Mouse (Mus musculus) lung, postnatal 0 days (tissue): ENCODE data around the gene Resp18. TPM values are rescaled to one million over a fixed set of nuclear protein-coding genes. Genes with fewer than 3 reads are reported as not detected.

ENCODE experiments used
- ATAC-seq: fragments of 200-750 bp; cut with Nextera tagmentation; 2 replicates; pipeline ENCODE4 v1.8.0; 2017; ENCODE audit warnings: moderate library complexity
- DNase-seq: peaks from one replicate; pipeline ENCODE4 v3.0.0-alpha.2; 2016; ENCODE audit warnings: low spot score
- H3K27ac ChIP-seq: fragments of 300-500 bp; sonication (generic); 2 replicates; pipeline ENCODE4 v1.5.1; 2014; ENCODE audit warnings: antibody characterized with exemption, mild to moderate bottlenecking, low read length, mixed read lengths
- H3K27me3 ChIP-seq: fragments of 300-500 bp; sonication (generic); replicated peaks from 2 replicates; pipeline ENCODE4 v1.6.1; 2014; ENCODE audit warnings: low read length, mixed read lengths; ENCODE audit not compliant: insufficient read depth
- H3K36me3 ChIP-seq: fragments of 300-500 bp; sonication (generic); 2 replicates; pipeline ENCODE4 v1.6.1; 2014; ENCODE audit warnings: low read length, mixed read lengths; ENCODE audit not compliant: insufficient read depth
- H3K4me1 ChIP-seq: fragments of 300-500 bp; sonication (generic); 2 replicates; pipeline ENCODE4 v1.6.1; 2014; ENCODE audit warnings: antibody characterized with exemption, low read depth, low read length, mixed read lengths; ENCODE audit not compliant: insufficient read depth
- H3K4me2 ChIP-seq: fragments of 300-500 bp; sonication (generic); replicated peaks from 2 replicates; pipeline ENCODE4 v1.6.1; 2014; ENCODE audit warnings: low read depth, mild to moderate bottlenecking, low read length, moderate library complexity, mixed read lengths
- H3K4me3 ChIP-seq: fragments of 300-500 bp; sonication (generic); 2 replicates; pipeline ENCODE4 v1.5.1; 2014; ENCODE audit warnings: low read depth, low read length
- H3K9ac ChIP-seq: fragments of 300-500 bp; sonication (generic); replicated peaks from 2 replicates; pipeline ENCODE4 v1.6.1; 2014; ENCODE audit warnings: low read depth, mild to moderate bottlenecking
- H3K9me3 ChIP-seq: fragments of 300-500 bp; sonication (generic); 2 replicates; pipeline ENCODE4 v1.6.1; 2016; ENCODE audit warnings: low read length, mixed read lengths
- CTCF ChIP-seq: IDR thresholded peaks from 2 replicates; pipeline ENCODE4 v1.5.1; 2016; ENCODE audit warnings: antibody characterized with exemption, mild to moderate bottlenecking
- EP300 ChIP-seq: IDR thresholded peaks from 2 replicates; pipeline ENCODE4 v1.6.1; 2016; ENCODE audit warnings: antibody characterized with exemption, mild to moderate bottlenecking, control low read depth
- WGBS: fragments of 180-500 bp; shearing (Covaris S2); extraction: QIAGEN DNeasy Blood & Tissue Kit; methylation state at CpG from one replicate; pipeline ENCODE4 v1.1.7; 2014; 5-methylcytosine and 5-hydroxymethylcytosine counted together
- polyA plus RNA-seq: library from polyadenylated mRNA; unstranded; fragments of >200 nt; fragmentation: Nextera tagmentation; extraction: Ambion mirVana; gene quantifications from 2 replicates; pipeline ENCODE4 v1.2.1, GENCODE M21; 2015

Resp18 gene
- polyA plus RNA-seq, 1 experiment from 2014 or later: 1.8 TPM

DNA sequence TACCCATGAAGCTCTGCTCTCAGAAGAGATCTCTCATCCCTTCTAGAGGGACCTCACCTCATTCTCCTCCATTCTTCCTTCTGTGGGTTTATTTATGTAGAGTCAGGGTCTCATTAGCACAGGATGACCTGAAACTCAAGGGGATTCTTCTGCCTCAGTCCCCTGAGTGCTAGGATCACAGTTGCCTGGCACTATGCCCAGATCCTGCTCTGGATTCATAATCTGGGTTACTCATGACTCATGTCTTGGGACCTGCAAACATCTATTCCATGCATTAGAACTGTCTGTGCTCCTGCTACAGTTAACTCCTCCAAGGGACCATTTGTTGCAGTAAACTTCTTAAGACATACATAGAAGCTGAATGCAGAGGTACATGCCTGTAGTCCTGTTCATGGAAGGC is 16.9 kb downstream of the Resp18 start:
- H3K27me3 ChIP-seq: peaks cover 15% of the 10 kb centered on the region
- H3K27ac ChIP-seq: no peak overlapping the region
- DNase-seq (no peak), ATAC-seq (no peak)
- no peak overlapping the region for H3K9ac ChIP-seq
- H3K9me3 ChIP-seq: no peaks in the 10 kb centered on the region
- no peak for TF ChIP-seq CTCF
- no peak for TF ChIP-seq EP300
- H3K4me3 ChIP-seq: no peak overlapping the region
- no peaks in the 10 kb centered on the region for H3K36me3 ChIP-seq
- H3K4me2 ChIP-seq: no peak overlapping the region
- H3K4me1 ChIP-seq: no peaks in the 10 kb centered on the region

DNA sequence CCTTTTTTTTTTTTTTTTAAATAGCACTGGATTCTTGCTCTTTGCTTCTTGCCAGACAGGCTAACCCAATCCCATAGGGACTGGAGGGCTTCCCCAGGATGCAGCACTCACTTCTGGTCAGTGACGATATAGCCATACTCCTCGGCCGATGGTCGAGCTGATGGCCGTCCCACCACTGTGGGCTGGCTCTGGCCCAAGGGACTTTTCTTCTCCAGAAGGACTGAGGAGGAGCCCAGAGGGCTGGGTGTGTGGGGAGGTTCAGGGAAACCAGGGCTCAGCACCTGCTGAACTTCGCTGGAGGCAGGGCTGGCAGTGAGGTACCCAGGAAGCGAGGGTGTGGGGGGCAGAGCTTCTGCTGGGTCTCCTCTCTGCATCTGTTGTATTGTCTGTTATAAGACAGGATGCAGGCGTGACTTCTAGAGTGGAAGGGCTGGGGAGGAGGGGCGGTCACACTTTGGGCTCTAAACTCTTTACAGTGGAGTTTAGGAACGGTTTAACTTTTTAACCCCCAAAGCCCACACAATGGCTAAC is 22.6 kb downstream of the Resp18 start:
- Histone ChIP-seq H3K9ac (no peak overlapping the region), H3K4me1 (no peaks in the 10 kb centered on the region), H3K36me3 (no peaks in the 10 kb centered on the region), H3K4me3 (no peak overlapping the region), H3K4me2 (no peak overlapping the region), H3K27ac (no peak overlapping the region), H3K9me3 (no peaks in the 10 kb centered on the region), H3K27me3 (no peaks in the 10 kb centered on the region)
- no peak for DNase-seq
- ATAC-seq: no peak
- 49% methylated on average over 10 of the region's 10 CpGs for whole genome bisulfite sequencing
- no peak for TF ChIP-seq EP300
- TF ChIP-seq CTCF: no peak

DNA sequence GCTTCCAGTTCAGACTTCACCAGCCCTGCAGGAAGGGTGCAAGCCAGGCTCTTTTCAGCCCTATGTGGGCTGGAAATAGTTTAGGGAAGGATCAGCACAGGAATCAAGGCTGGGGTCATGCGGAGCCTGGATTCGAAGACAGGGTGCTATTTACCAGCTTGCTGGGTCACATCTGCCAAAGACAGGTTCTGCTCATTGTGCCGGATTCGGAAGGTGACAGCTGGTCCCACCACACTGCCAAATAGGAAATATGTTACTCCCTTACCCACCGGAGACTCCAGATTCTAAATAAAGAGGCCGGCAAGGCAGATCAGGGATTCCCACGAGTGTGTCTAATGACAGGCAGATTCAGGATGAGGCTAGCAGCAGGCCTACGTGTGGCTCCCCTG is 23.6 kb downstream of the Resp18 start:
- Histone ChIP-seq H3K9ac (no peak overlapping the region), H3K4me3 (no peak overlapping the region), H3K36me3 (no peaks in the 10 kb centered on the region), H3K4me2 (no peak overlapping the region), H3K27ac (no peak overlapping the region), H3K4me1 (no peaks in the 10 kb centered on the region), H3K27me3 (no peaks in the 10 kb centered on the region), H3K9me3 (no peaks in the 10 kb centered on the region)
- TF ChIP-seq EP300 (no peak), CTCF (no peak)
- 65% methylated on average over 8 of the region's 8 CpGs for WGBS
- DNase-seq: no peak
- no peak for ATAC-seq

DNA sequence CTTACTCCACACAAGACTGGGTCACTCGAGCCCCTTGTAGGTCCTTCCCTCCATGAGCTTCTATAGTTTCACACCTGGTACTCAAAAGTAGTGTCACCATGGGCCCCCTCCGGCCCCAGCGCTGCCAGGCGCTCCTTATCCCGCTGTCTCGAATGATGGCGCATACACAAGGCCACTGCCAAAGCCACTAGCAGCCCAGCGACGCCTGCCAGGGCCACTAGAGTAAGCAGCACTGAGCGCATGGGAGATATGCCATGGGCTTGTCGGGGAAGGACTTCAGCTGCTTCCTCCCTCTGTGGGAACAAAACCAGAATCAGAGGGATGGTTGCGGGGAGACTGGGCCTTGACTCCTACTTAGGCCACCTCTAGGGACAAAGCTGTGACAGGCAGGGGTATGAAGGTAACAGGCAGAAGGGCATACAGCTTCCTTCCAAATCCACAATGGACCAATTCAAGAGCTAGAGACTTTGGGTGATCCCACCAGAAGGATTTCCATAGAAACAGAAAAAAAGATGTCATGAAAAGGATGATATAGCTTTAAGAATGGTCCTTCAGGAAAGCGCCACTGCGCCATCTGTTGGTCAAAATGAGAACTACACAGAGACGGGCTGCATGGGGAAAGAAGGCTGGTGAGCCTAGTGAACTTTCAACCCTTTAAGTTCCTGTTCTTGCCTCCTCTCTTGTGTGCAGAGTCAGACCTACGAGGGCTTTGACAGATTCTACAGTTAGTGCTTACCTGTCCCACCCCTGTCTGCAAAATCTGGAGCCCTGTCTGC is 24.2 kb downstream of the Resp18 start:
- Histone ChIP-seq H3K27ac (no peak overlapping the region), H3K27me3 (no peaks in the 10 kb centered on the region), H3K4me1 (no peaks in the 10 kb centered on the region), H3K9me3 (no peaks in the 10 kb centered on the region), H3K36me3 (no peaks in the 10 kb centered on the region), H3K4me3 (no peak overlapping the region), H3K4me2 (no peak overlapping the region), H3K9ac (no peak overlapping the region)
- 59% methylated on average over 16 of the region's 16 CpGs for WGBS
- ATAC-seq (no peak), DNase-seq (peak; percentile 63)
- TF ChIP-seq CTCF (peak; percentile 93), EP300 (no peak)

DNA sequence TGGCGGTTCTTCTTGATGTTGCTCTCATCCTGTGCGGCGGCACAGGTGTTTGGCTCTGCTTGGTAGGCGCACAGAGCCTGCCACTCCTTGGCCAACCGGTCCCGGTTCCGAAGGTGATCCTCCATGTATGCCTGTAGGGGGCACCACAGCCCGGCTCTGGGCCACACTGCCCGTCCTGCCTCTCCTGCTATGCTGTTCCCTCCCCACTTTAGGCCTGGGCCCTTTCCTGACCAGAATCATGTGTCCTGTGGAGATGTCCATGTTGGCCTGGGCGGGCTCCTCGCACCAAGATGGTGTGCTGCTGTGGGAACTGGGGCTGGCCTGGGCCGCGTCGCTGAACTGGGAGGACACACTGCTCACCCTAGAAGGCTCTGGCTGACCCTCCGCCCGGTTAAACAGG is 25.2 kb downstream of the Resp18 start:
- TF ChIP-seq EP300 (no peak), CTCF (peak; percentile 14; the same call in 1 of the 2 replicates)
- no peaks in the 10 kb centered on the region for H3K27me3 ChIP-seq
- DNase-seq (no peak), ATAC-seq (no peak)
- H3K27ac ChIP-seq: no peak overlapping the region
- H3K4me3 ChIP-seq: no peak overlapping the region
- H3K4me2 ChIP-seq: no peak overlapping the region
- no peaks in the 10 kb centered on the region for H3K9me3 ChIP-seq
- 74% methylated on average over 16 of the region's 16 CpGs for WGBS
- 0 out of 2 replicates have a peak, but pooled peaks cover 5% of the 10 kb centered on the region for H3K4me1 ChIP-seq
- no peaks in the 10 kb centered on the region for H3K36me3 ChIP-seq
- H3K9ac ChIP-seq: no peak overlapping the region

DNA sequence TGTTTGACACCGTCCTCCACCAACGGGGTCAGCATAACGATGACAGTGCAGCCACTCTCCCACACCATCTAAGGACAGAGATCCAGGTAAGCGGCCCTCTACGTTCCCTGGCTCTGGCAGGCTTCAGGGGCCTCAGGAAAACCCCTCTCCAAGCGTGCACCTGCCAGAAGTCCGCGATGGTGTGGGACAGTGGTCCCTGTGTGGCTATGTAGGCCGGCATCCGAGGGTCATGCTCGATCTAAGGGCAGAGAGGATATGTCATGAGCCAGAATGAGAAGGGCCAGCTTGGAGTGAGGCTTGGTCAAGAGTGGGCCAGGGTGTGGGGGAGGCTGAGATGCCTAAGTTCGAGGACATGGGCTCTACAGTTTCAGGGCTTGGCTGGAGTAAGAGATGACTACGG is 25.9 kb downstream of the Resp18 start:
- no peaks in the 10 kb centered on the region for H3K36me3 ChIP-seq
- H3K4me1 ChIP-seq: peaks cover 8% of the 10 kb centered on the region; the same call in 1 of the 2 replicates
- no peaks in the 10 kb centered on the region for H3K9me3 ChIP-seq
- no peak overlapping the region for H3K9ac ChIP-seq
- DNase-seq: no peak
- H3K4me2 ChIP-seq: no peak overlapping the region
- no peak for TF ChIP-seq CTCF
- no peak for TF ChIP-seq EP300
- ATAC-seq: no peak
- no peaks in the 10 kb centered on the region for H3K27me3 ChIP-seq
- WGBS: 57% methylated on average over 13 of the region's 13 CpGs
- H3K4me3 ChIP-seq: no peak overlapping the region
- H3K27ac ChIP-seq: no peak overlapping the region
